Mouse (Mus musculus): ENCODE results near the gene Prkaca.
"Not testable (repeated sequence)": the region's sequence is repeated elsewhere in the genome, so short reads cannot be mapped to it uniquely, and the experiment has no call there.

The Prkaca gene

GRCm38 (mm10) chr8:83976101-83976630 is 3.4 kb downstream of the Prkaca start:
- DNase-seq (ENCODE audit: low spot score in 2 of 2) = no peak

- no peak for DNase-seq (ENCODE audit: low spot score in 2 of 2)
Measured at GRCm38 (mm10) chr8:83976779-83977350, 4.1 kb downstream of the Prkaca start.

GRCm38 (mm10) chr8:83977646-83978045 is 4.9 kb downstream of the Prkaca start:
- no peak for DNase-seq (ENCODE audit: low spot score in 2 of 2)

- DNase-seq (ENCODE audit: low spot score in 2 of 2) = no peak
Measured at GRCm38 (mm10) chr8:83978200-83978599, 5.4 kb downstream of the Prkaca start.

- DNase-seq (ENCODE audit: low spot score in 2 of 2) = no peak
Measured at GRCm38 (mm10) chr8:83980250-83980649, 7.5 kb downstream of the Prkaca start.

GRCm38 (mm10) chr8:83980845-83981244 is 8.1 kb downstream of the Prkaca start:
- DNase-seq (ENCODE audit: low spot score in 2 of 2) = no peak

- no peak for DNase-seq (ENCODE audit: low spot score in 2 of 2)
Measured at GRCm38 (mm10) chr8:83981533-83981932, 8.7 kb downstream of the Prkaca start.

- DNase-seq (ENCODE audit: low spot score in 2 of 2) = no peak
Measured at GRCm38 (mm10) chr8:83982449-83982848, 9.7 kb downstream of the Prkaca start.

GRCm38 (mm10) chr8:83983222-83983621 is 10.4 kb downstream of the Prkaca start:
- not testable (repeated sequence) for DNase-seq (ENCODE audit: low spot score in 2 of 2)

GRCm38 (mm10) chr8:83989243-83989642 is 16.4 kb downstream of the Prkaca start:
- DNase-seq (ENCODE audit: low spot score in 2 of 2) = no peak

GRCm38 (mm10) chr8:83990170-83990569 is 17.4 kb downstream of the Prkaca start:
- DNase-seq (ENCODE audit: low spot score in 2 of 2) = no peak

GRCm38 (mm10) chr8:83992488-83992887 is 19.7 kb downstream of the Prkaca start:
- no peak for DNase-seq (ENCODE audit: low spot score in 2 of 2)

- DNase-seq (ENCODE audit: low spot score in 2 of 2) = no peak
Measured at GRCm38 (mm10) chr8:83994030-83994429, 21.2 kb downstream of the Prkaca start.

- DNase-seq (ENCODE audit: low spot score in 2 of 2) = no peak
Measured at GRCm38 (mm10) chr8:83995973-83996372, 23.2 kb downstream of the Prkaca start.

GRCm38 (mm10) chr8:83996567-83997505 is 24.0 kb downstream of the Prkaca start:
- peak; percentile 84 to 87 for DNase-seq (ENCODE audit: low spot score in 2 of 2)

- no peak for DNase-seq (ENCODE audit: low spot score in 2 of 2)
Measured at GRCm38 (mm10) chr8:83997511-83998141, 24.8 kb downstream of the Prkaca start, which contains the start of gene Samd1. Gene Samd1 (plus strand): TSS chr8:83997672.

- DNase-seq (ENCODE audit: low spot score in 2 of 2) = no peak
Measured at GRCm38 (mm10) chr8:83998231-83999056, 25.7 kb downstream of the Prkaca start.

GRCm38 (mm10) chr8:83999057-83999705 is 26.4 kb downstream of the Prkaca start:
- DNase-seq (ENCODE audit: low spot score in 2 of 2) = no peak

- DNase-seq (ENCODE audit: low spot score in 2 of 2) = no peak
Measured at GRCm38 (mm10) chr8:83999825-84000224, 27.0 kb downstream of the Prkaca start.

- no peak for DNase-seq (ENCODE audit: low spot score in 2 of 2)
Measured at GRCm38 (mm10) chr8:84001281-84002000, 28.6 kb downstream of the Prkaca start, which contains the start of gene 1700067K01Rik. Gene 1700067K01Rik (plus strand): TSS chr8:84001502.

Data from urinary bladder, postnatal 36 days (tissue).